Mouse (Mus musculus): ENCODE results near the gene Cdk19. TPM values are rescaled to one million over a fixed set of nuclear protein-coding genes. Genes with fewer than 3 reads are reported as not detected.

Gene Cdk19
- polyA plus RNA-seq, 1 experiment, result 6.5 TPM

GRCm38 (mm10) chr10:40416944-40417343 lies 77.6 kb downstream of the Cdk19 start:
- no peak for TF ChIP-seq GATA1 (IDR thresholded peaks at IDR 0.05; ENCODE audit: low read length)

GRCm38 (mm10) chr10:40419841-40420240 lies 80.5 kb downstream of the Cdk19 start:
- no peak for TF ChIP-seq GATA1 (IDR thresholded peaks at IDR 0.05; ENCODE audit: low read length)

- TF ChIP-seq GATA1 (IDR thresholded peaks at IDR 0.05; ENCODE audit: low read length), result no peak
Measured at GRCm38 (mm10) chr10:40420703-40421102, 81.3 kb downstream of the Cdk19 start.

- no peak for TF ChIP-seq GATA1 (IDR thresholded peaks at IDR 0.05; ENCODE audit: low read length)
Measured at GRCm38 (mm10) chr10:40421724-40422123, 82.4 kb downstream of the Cdk19 start.

- no peak for TF ChIP-seq GATA1 (IDR thresholded peaks at IDR 0.05; ENCODE audit: low read length)
Measured at GRCm38 (mm10) chr10:40422696-40423095, 83.3 kb downstream of the Cdk19 start.

- no peak for TF ChIP-seq GATA1 (IDR thresholded peaks at IDR 0.05; ENCODE audit: low read length)
Measured at GRCm38 (mm10) chr10:40425243-40426095, 86.1 kb downstream of the Cdk19 start.

GRCm38 (mm10) chr10:40426096-40426450 lies 86.7 kb downstream of the Cdk19 start:
- no peak for TF ChIP-seq GATA1 (IDR thresholded peaks at IDR 0.05; ENCODE audit: low read length)

- no peak for TF ChIP-seq GATA1 (IDR thresholded peaks at IDR 0.05; ENCODE audit: low read length)
Measured at GRCm38 (mm10) chr10:40428633-40429032, 89.3 kb downstream of the Cdk19 start.

- no peak for TF ChIP-seq GATA1 (IDR thresholded peaks at IDR 0.05; ENCODE audit: low read length)
Measured at GRCm38 (mm10) chr10:40429081-40429480, 89.7 kb downstream of the Cdk19 start.

GRCm38 (mm10) chr10:40430209-40430608 lies 90.8 kb downstream of the Cdk19 start:
- no peak for TF ChIP-seq GATA1 (IDR thresholded peaks at IDR 0.05; ENCODE audit: low read length)

- TF ChIP-seq GATA1 (IDR thresholded peaks at IDR 0.05; ENCODE audit: low read length), result no peak
Measured at GRCm38 (mm10) chr10:40431957-40432356, 92.6 kb downstream of the Cdk19 start.

- no peak for TF ChIP-seq GATA1 (IDR thresholded peaks at IDR 0.05; ENCODE audit: low read length)
Measured at GRCm38 (mm10) chr10:40432375-40432774, 93.0 kb downstream of the Cdk19 start.

GRCm38 (mm10) chr10:40435402-40435801 lies 96.0 kb downstream of the Cdk19 start:
- no peak for TF ChIP-seq GATA1 (IDR thresholded peaks at IDR 0.05; ENCODE audit: low read length)

- peak; percentile 63 for TF ChIP-seq GATA1 (IDR thresholded peaks at IDR 0.05; ENCODE audit: low read length)
Measured at GRCm38 (mm10) chr10:40437117-40437516, 97.8 kb downstream of the Cdk19 start.

GRCm38 (mm10) chr10:40440740-40441139 lies 101.4 kb downstream of the Cdk19 start:
- no peak for TF ChIP-seq GATA1 (IDR thresholded peaks at IDR 0.05; ENCODE audit: low read length)

GRCm38 (mm10) chr10:40442076-40442475 lies 102.7 kb downstream of the Cdk19 start:
- no peak for TF ChIP-seq GATA1 (IDR thresholded peaks at IDR 0.05; ENCODE audit: low read length)

GRCm38 (mm10) chr10:40443371-40443770 lies 104.0 kb downstream of the Cdk19 start:
- no peak for TF ChIP-seq GATA1 (IDR thresholded peaks at IDR 0.05; ENCODE audit: low read length)

All from G1E-ER4 (cell line).